Mouse (Mus musculus): Measurements from ENCODE around the gene Trim8. TPM values are rescaled to one million over a fixed set of nuclear protein-coding genes. Genes with fewer than 3 reads are reported as not detected.

Gene Trim8
- polyA plus RNA-seq, 1 experiment from 2014 or later, result 31.0 TPM

GRCm38 (mm10) chr19:46456018-46456735 lies 45.3 kb upstream of the Trim8 start:
- H3K36me3 ChIP-seq (ENCODE audit: insufficient read depth), result peaks cover 70% of the 10 kb centered on the region; the same call in 1 of the 2 replicates
- no peaks in the 10 kb centered on the region for H3K27me3 ChIP-seq (ENCODE audit: insufficient read depth, low read length)
- no peaks in the 10 kb centered on the region for H3K9me3 ChIP-seq (ENCODE audit: low read depth, low read length)
- H3K4me1 ChIP-seq (ENCODE audit: insufficient read depth), result peaks cover 28% of the 10 kb centered on the region
- no peak overlapping the region for H3K4me2 ChIP-seq
- no peak for DNase-seq
- TF ChIP-seq CTCF (IDR thresholded peaks at IDR 0.05; ENCODE audit: low read depth), result no peak
- H3K27ac ChIP-seq (ENCODE audit: low read depth), result peak overlapping the region; percentile 92
- H3K9ac ChIP-seq, result peak overlapping the region; percentile 21; the same call in 1 of the 2 replicates
- ATAC-seq (ENCODE audit: insufficient read depth), result no peak
- WGBS, result 69% methylated on average over 5 of the region's 5 CpGs
- no peak overlapping the region for H3K4me3 ChIP-seq (ENCODE audit: low read depth, low read length)

DNA sequence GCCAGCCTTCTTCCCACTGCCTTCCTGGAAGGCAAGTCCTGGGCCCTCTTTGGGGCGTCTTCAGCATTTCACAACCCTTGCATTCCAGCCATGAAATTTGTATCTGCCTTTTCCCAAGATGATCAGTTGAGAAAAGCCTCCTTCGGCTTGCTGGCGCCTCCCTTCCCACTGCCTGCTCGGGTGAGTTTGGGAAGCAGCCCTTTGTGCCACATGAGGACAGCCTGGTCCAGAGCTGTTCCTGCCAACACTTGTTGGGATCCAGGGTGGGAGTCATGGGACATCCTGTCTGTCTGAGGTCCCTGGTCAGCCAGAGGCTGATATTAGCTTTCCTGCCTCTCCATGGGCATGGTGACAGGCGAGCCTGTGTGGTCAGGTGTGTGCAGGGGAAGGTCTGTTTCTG lies 43.7 kb upstream of the Trim8 start:
- H3K4me2 ChIP-seq, result no peak overlapping the region
- H3K9me3 ChIP-seq (ENCODE audit: low read depth, low read length), result no peaks in the 10 kb centered on the region
- TF ChIP-seq CTCF (IDR thresholded peaks at IDR 0.05; ENCODE audit: low read depth), result no peak
- DNase-seq, result no peak
- peaks cover 23% of the 10 kb centered on the region for H3K4me1 ChIP-seq (ENCODE audit: insufficient read depth)
- H3K27me3 ChIP-seq (ENCODE audit: insufficient read depth, low read length), result no peaks in the 10 kb centered on the region
- H3K9ac ChIP-seq, result no peak overlapping the region
- H3K36me3 ChIP-seq (ENCODE audit: insufficient read depth), result peaks cover 68% of the 10 kb centered on the region
- no peak for ATAC-seq (ENCODE audit: insufficient read depth)
- 72% methylated on average over 5 of the region's 5 CpGs for WGBS
- no peak overlapping the region for H3K4me3 ChIP-seq (ENCODE audit: low read depth, low read length)
- H3K27ac ChIP-seq (ENCODE audit: low read depth), result peak overlapping the region; percentile 12; the same call in 1 of the 2 replicates

DNA sequence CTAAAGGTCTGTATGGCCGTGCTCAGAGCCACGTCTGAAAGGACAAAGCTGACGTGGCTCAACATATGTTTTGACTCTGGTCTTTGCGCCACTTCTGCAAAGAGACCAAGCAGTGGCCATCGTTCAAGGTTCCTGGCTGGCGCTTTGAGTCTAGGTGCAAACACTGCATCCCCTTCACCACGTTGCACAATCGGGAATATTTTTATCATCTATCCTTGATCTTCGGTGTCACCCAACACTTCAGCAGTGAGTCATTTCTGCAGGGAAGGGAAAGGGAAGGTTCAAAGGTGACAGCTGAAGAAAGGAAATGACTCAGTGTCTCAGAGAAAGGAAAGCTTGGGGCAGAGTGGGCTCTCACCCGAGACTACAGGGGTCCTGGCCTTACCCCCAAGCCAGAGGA lies 42.2 kb upstream of the Trim8 start:
- no peaks in the 10 kb centered on the region for H3K27me3 ChIP-seq (ENCODE audit: insufficient read depth, low read length)
- no peak overlapping the region for H3K4me2 ChIP-seq
- H3K9me3 ChIP-seq (ENCODE audit: low read depth, low read length), result no peaks in the 10 kb centered on the region
- no peak overlapping the region for H3K4me3 ChIP-seq (ENCODE audit: low read depth, low read length)
- no peak for ATAC-seq (ENCODE audit: insufficient read depth)
- DNase-seq, result no peak
- no peak for TF ChIP-seq CTCF (IDR thresholded peaks at IDR 0.05; ENCODE audit: low read depth)
- H3K9ac ChIP-seq, result no peak overlapping the region
- 44% methylated on average over 10 of the region's 10 CpGs for WGBS
- H3K36me3 ChIP-seq (ENCODE audit: insufficient read depth), result peaks cover 61% of the 10 kb centered on the region
- H3K27ac ChIP-seq (ENCODE audit: low read depth), result no peak overlapping the region; the same call in 1 of the 2 replicates
- H3K4me1 ChIP-seq (ENCODE audit: insufficient read depth), result peaks cover 19% of the 10 kb centered on the region

DNA sequence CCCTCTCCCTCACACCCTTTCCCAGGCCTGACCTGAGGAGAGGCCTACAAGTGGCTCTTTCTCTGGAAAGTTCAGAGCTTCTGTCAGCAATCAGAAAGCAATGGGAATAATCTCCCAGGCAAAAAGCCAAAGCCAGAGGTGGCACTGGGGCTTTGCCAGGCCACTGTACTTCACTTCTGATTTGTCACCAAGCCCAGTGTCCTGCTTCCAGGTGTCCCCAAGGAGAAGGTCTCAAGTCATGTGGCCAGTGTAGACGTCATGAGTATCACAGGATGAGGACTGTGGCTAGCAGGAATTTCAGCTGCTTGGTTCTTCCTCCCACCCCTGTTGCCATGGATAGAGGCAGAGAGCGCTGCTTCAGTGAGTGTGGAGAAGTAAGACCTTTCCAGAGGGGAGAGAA lies 41.6 kb upstream of the Trim8 start:
- WGBS, result 74% methylated on average over 2 of the region's 2 CpGs
- peaks cover 13% of the 10 kb centered on the region for H3K4me1 ChIP-seq (ENCODE audit: insufficient read depth)
- DNase-seq (no peak), ATAC-seq (ENCODE audit: insufficient read depth) (no peak)
- H3K27ac ChIP-seq (ENCODE audit: low read depth), result no peak overlapping the region
- no peaks in the 10 kb centered on the region for H3K27me3 ChIP-seq (ENCODE audit: insufficient read depth, low read length)
- H3K36me3 ChIP-seq (ENCODE audit: insufficient read depth), result peaks cover 57% of the 10 kb centered on the region
- H3K4me2 ChIP-seq, result no peak overlapping the region
- no peaks in the 10 kb centered on the region for H3K9me3 ChIP-seq (ENCODE audit: low read depth, low read length)
- no peak overlapping the region for H3K4me3 ChIP-seq (ENCODE audit: low read depth, low read length)
- no peak overlapping the region for H3K9ac ChIP-seq
- no peak for TF ChIP-seq CTCF (IDR thresholded peaks at IDR 0.05; ENCODE audit: low read depth)

- Histone ChIP-seq H3K36me3 (ENCODE audit: insufficient read depth) (peaks cover 40% of the 10 kb centered on the region), H3K9me3 (ENCODE audit: low read depth, low read length) (no peaks in the 10 kb centered on the region), H3K4me2 (no peak overlapping the region), H3K4me1 (ENCODE audit: insufficient read depth) (no peaks in the 10 kb centered on the region), H3K27me3 (ENCODE audit: insufficient read depth, low read length) (no peaks in the 10 kb centered on the region), H3K4me3 (ENCODE audit: low read depth, low read length) (no peak overlapping the region), H3K9ac (no peak overlapping the region), H3K27ac (ENCODE audit: low read depth) (no peak overlapping the region)
- WGBS, result 75% methylated on average over 3 of the region's 3 CpGs
- no peak for TF ChIP-seq CTCF (IDR thresholded peaks at IDR 0.05; ENCODE audit: low read depth)
- no peak for ATAC-seq (ENCODE audit: insufficient read depth)
- no peak for DNase-seq
Observed at GRCm38 (mm10) chr19:46462574-46462973, 38.9 kb upstream of the Trim8 start.

DNA sequence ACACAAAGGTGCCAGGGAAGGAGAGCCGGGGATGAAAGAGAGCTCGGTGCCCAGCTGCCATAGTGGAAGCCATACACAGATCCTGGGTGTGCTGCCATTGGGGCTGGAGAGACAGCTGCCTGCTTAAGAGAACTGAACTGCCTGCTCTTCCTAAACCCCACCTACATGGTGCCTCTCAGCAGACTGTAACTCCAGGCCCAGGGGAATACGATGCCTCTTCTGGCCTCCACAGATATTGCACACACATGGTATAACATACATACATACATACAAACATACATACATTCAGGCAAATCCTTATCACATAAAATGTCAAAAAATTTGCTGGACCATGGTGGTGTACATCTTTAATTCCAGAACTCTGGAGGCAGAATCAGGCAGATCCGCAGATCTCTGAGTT lies 38.1 kb upstream of the Trim8 start:
- no peak overlapping the region for H3K27ac ChIP-seq (ENCODE audit: low read depth)
- H3K9me3 ChIP-seq (ENCODE audit: low read depth, low read length), result no peaks in the 10 kb centered on the region
- H3K36me3 ChIP-seq (ENCODE audit: insufficient read depth), result peaks cover 39% of the 10 kb centered on the region
- WGBS, result 96% methylated on average over 4 of the region's 4 CpGs
- H3K4me2 ChIP-seq, result no peak overlapping the region
- TF ChIP-seq CTCF (IDR thresholded peaks at IDR 0.05; ENCODE audit: low read depth), result no peak
- no peaks in the 10 kb centered on the region for H3K27me3 ChIP-seq (ENCODE audit: insufficient read depth, low read length)
- no peaks in the 10 kb centered on the region for H3K4me1 ChIP-seq (ENCODE audit: insufficient read depth)
- no peak for ATAC-seq (ENCODE audit: insufficient read depth)
- DNase-seq, result no peak
- H3K4me3 ChIP-seq (ENCODE audit: low read depth, low read length), result no peak overlapping the region
- H3K9ac ChIP-seq, result no peak overlapping the region

DNA sequence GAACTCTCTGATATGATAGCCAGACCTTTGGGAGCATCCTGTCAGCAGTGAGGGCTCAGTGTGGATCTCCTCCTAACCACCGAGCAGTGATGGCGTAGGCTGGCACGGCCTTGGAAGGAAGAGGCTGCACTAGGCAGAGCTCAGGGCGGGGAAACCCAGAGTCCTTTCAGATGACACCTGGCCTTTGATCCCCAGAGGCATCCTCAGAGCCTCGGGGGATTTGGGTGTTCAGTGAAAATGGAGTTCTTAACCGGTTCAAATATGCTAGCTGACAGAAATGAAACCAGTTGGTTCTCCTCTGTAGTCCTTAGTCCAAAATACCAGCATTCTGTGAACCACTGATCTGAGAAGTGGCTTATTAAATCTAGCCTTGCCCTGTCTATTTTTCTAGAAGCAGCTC lies 35.3 kb upstream of the Trim8 start:
- DNase-seq (no peak), ATAC-seq (ENCODE audit: insufficient read depth) (no peak)
- H3K36me3 ChIP-seq (ENCODE audit: insufficient read depth), result peaks cover 16% of the 10 kb centered on the region
- WGBS, result 67% methylated on average over 6 of the region's 6 CpGs
- H3K4me3 ChIP-seq (ENCODE audit: low read depth, low read length), result no peak overlapping the region
- no peak overlapping the region for H3K27ac ChIP-seq (ENCODE audit: low read depth)
- no peaks in the 10 kb centered on the region for H3K27me3 ChIP-seq (ENCODE audit: insufficient read depth, low read length)
- no peak for TF ChIP-seq CTCF (IDR thresholded peaks at IDR 0.05; ENCODE audit: low read depth)
- peaks cover 6% of the 10 kb centered on the region; the same call in 1 of the 2 replicates for H3K4me1 ChIP-seq (ENCODE audit: insufficient read depth)
- H3K4me2 ChIP-seq, result no peak overlapping the region
- no peaks in the 10 kb centered on the region for H3K9me3 ChIP-seq (ENCODE audit: low read depth, low read length)
- no peak overlapping the region for H3K9ac ChIP-seq

Measured in lung, embryonic 14.5 days (tissue).